Mouse (Mus musculus) midbrain, embryonic 15.5 days (tissue): ENCODE measurements at regions not wholly inside any gene's neighbourhood (a gene's known extent, or its start where the extent isn't known, plus 50 kb on each side); places are given as distances from the start of the nearest gene placed in this dataset.

Experiments used
- ATAC-seq: fragments of 200-750 bp; cut with Nextera tagmentation; replicated peaks from 2 replicates; pipeline ENCODE4 v1.8.0; 2017; ENCODE audit warnings: moderate TSS enrichment
- H3K27ac ChIP-seq: fragments of 300-500 bp; sonication (generic); 2 replicates; pipeline ENCODE4 v1.5.1; 2015; ENCODE audit warnings: mild to moderate bottlenecking, inconsistent platforms
- H3K27me3 ChIP-seq: fragments of 300-500 bp; sonication (generic); replicated peaks from 2 replicates; pipeline ENCODE4 v1.6.1; 2015; ENCODE audit warnings: inconsistent platforms
- H3K36me3 ChIP-seq: fragments of 300-500 bp; sonication (generic); replicated peaks from 2 replicates; pipeline ENCODE4 v1.6.1; 2015; ENCODE audit warnings: inconsistent platforms
- H3K4me1 ChIP-seq: fragments of 300-500 bp; sonication (generic); 2 replicates; pipeline ENCODE4 v1.6.1; 2015; ENCODE audit warnings: inconsistent platforms
- H3K4me2 ChIP-seq: fragments of 300-500 bp; sonication (generic); 2 replicates; pipeline ENCODE4 v1.6.1; 2015; ENCODE audit warnings: inconsistent platforms, mild to moderate bottlenecking, moderate library complexity
- H3K4me3 ChIP-seq: fragments of 300-500 bp; sonication (generic); 2 replicates; pipeline ENCODE4 v1.5.1; 2015; ENCODE audit warnings: mild to moderate bottlenecking, inconsistent platforms
- H3K9ac ChIP-seq: fragments of 300-500 bp; sonication (generic); 2 replicates; pipeline ENCODE4 v1.6.1; 2015; ENCODE audit warnings: mild to moderate bottlenecking, inconsistent platforms
- H3K9me3 ChIP-seq: fragments of 300-500 bp; sonication (generic); 2 replicates; pipeline ENCODE4 v1.6.1; 2016; ENCODE audit warnings: inconsistent platforms
- WGBS: fragments of 180-500 bp; shearing (Covaris S2); methylation state at CpG from one replicate; pipeline ENCODE4 v1.1.7; 2015; ENCODE audit warnings: mixed read lengths; 5-methylcytosine and 5-hydroxymethylcytosine counted together

- Histone ChIP-seq H3K4me1 (no peaks in the 10 kb centered on the region), H3K27me3 (no peaks in the 10 kb centered on the region), H3K9ac (no peak overlapping the region), H3K36me3 (no peaks in the 10 kb centered on the region), H3K4me3 (no peak overlapping the region), H3K4me2 (no peak overlapping the region), H3K27ac (no peak overlapping the region), H3K9me3 (no peaks in the 10 kb centered on the region)
- WGBS = 84% methylated on average over 5 of the region's 5 CpGs
- no peak for ATAC-seq
Observed at GRCm38 (mm10) chr3:137190489-137190888, 150.4 kb upstream of the Emcn start.

- H3K4me1 ChIP-seq = no peaks in the 10 kb centered on the region
- no peak for ATAC-seq
- H3K36me3 ChIP-seq = no peaks in the 10 kb centered on the region
- no peak overlapping the region for H3K27ac ChIP-seq
- H3K9ac ChIP-seq = no peak overlapping the region
- H3K4me2 ChIP-seq = no peak overlapping the region
- WGBS = 87% methylated on average over 4 of the region's 4 CpGs
- H3K27me3 ChIP-seq = no peaks in the 10 kb centered on the region
- H3K4me3 ChIP-seq = no peak overlapping the region
- no peaks in the 10 kb centered on the region for H3K9me3 ChIP-seq
Observed at GRCm38 (mm10) chr3:137191009-137191408, 149.9 kb upstream of the Emcn start.

- no peak for ATAC-seq
- Histone ChIP-seq H3K9ac (no peak overlapping the region), H3K4me3 (no peak overlapping the region), H3K4me2 (no peak overlapping the region), H3K9me3 (no peaks in the 10 kb centered on the region), H3K27ac (no peak overlapping the region), H3K27me3 (no peaks in the 10 kb centered on the region), H3K36me3 (no peaks in the 10 kb centered on the region), H3K4me1 (no peaks in the 10 kb centered on the region)
- 73% methylated on average over 1 of the region's 1 CpGs for WGBS
Observed at GRCm38 (mm10) chr3:137193873-137194272, 147.0 kb upstream of the Emcn start.

GRCm38 (mm10) chr3:137211667-137212066, 129.2 kb upstream of the Emcn start:
- no peak for ATAC-seq
- 65% methylated on average over 3 of the region's 3 CpGs for WGBS

GRCm38 (mm10) chr3:137216036-137216435, 124.8 kb upstream of the Emcn start:
- Histone ChIP-seq H3K4me3 (no peak overlapping the region), H3K9me3 (no peaks in the 10 kb centered on the region), H3K27me3 (no peaks in the 10 kb centered on the region), H3K36me3 (no peaks in the 10 kb centered on the region), H3K27ac (no peak overlapping the region), H3K4me1 (no peaks in the 10 kb centered on the region), H3K4me2 (no peak overlapping the region), H3K9ac (no peak overlapping the region)
- WGBS = 87% methylated on average over 1 of the region's 1 CpGs
- no peak for ATAC-seq

More at GRCm38 (mm10) chr3:137211667-137212066, 129.2 kb upstream of the Emcn start:
- Histone ChIP-seq H3K4me1 (no peaks in the 10 kb centered on the region), H3K36me3 (no peaks in the 10 kb centered on the region), H3K27me3 (no peaks in the 10 kb centered on the region), H3K27ac (no peak overlapping the region), H3K4me2 (no peak overlapping the region), H3K9me3 (no peaks in the 10 kb centered on the region), H3K9ac (no peak overlapping the region), H3K4me3 (no peak overlapping the region)

- no peak overlapping the region for H3K27ac ChIP-seq
- H3K9me3 ChIP-seq = no peaks in the 10 kb centered on the region
- no peak overlapping the region for H3K4me2 ChIP-seq
- no peaks in the 10 kb centered on the region for H3K27me3 ChIP-seq
- H3K36me3 ChIP-seq = no peaks in the 10 kb centered on the region
- no peak overlapping the region for H3K4me3 ChIP-seq
- ATAC-seq = no peak
- H3K4me1 ChIP-seq = no peaks in the 10 kb centered on the region
- H3K9ac ChIP-seq = no peak overlapping the region
Observed at GRCm38 (mm10) chr3:137217245-137217644, 123.6 kb upstream of the Emcn start.

GRCm38 (mm10) chr3:137217926-137218325, 122.9 kb upstream of the Emcn start:
- Histone ChIP-seq H3K9ac (no peak overlapping the region), H3K27ac (no peak overlapping the region), H3K9me3 (no peaks in the 10 kb centered on the region), H3K4me3 (no peak overlapping the region), H3K36me3 (no peaks in the 10 kb centered on the region), H3K4me2 (no peak overlapping the region), H3K4me1 (no peaks in the 10 kb centered on the region), H3K27me3 (no peaks in the 10 kb centered on the region)
- ATAC-seq = no peak
- WGBS = 97% methylated on average over 5 of the region's 5 CpGs

GRCm38 (mm10) chr3:137226151-137226550, 114.7 kb upstream of the Emcn start:
- H3K36me3 ChIP-seq = no peaks in the 10 kb centered on the region
- no peaks in the 10 kb centered on the region for H3K9me3 ChIP-seq
- no peak overlapping the region for H3K4me3 ChIP-seq
- ATAC-seq = no peak
- H3K4me1 ChIP-seq = no peaks in the 10 kb centered on the region
- no peaks in the 10 kb centered on the region for H3K27me3 ChIP-seq
- no peak overlapping the region for H3K9ac ChIP-seq
- WGBS = 100% methylated on average over 1 of the region's 1 CpGs
- no peak overlapping the region for H3K27ac ChIP-seq
- no peak overlapping the region for H3K4me2 ChIP-seq

GRCm38 (mm10) chr3:137227122-137227838, 113.6 kb upstream of the Emcn start:
- WGBS = 71% methylated on average over 5 of the region's 5 CpGs
- Histone ChIP-seq H3K27ac (no peak overlapping the region), H3K27me3 (no peaks in the 10 kb centered on the region), H3K9ac (no peak overlapping the region), H3K4me2 (no peak overlapping the region), H3K4me3 (no peak overlapping the region), H3K4me1 (no peaks in the 10 kb centered on the region), H3K36me3 (no peaks in the 10 kb centered on the region), H3K9me3 (no peaks in the 10 kb centered on the region)
- ATAC-seq = no peak

GRCm38 (mm10) chr3:137228416-137228815, 112.5 kb upstream of the Emcn start:
- 88% methylated on average over 5 of the region's 5 CpGs for WGBS
- H3K27ac ChIP-seq = no peak overlapping the region
- H3K4me2 ChIP-seq = no peak overlapping the region
- H3K9me3 ChIP-seq = no peaks in the 10 kb centered on the region
- ATAC-seq = no peak
- no peaks in the 10 kb centered on the region for H3K27me3 ChIP-seq
- no peaks in the 10 kb centered on the region for H3K4me1 ChIP-seq
- no peaks in the 10 kb centered on the region for H3K36me3 ChIP-seq
- no peak overlapping the region for H3K9ac ChIP-seq
- H3K4me3 ChIP-seq = no peak overlapping the region

- no peak for ATAC-seq
- no peak overlapping the region for H3K27ac ChIP-seq
- H3K4me1 ChIP-seq = no peaks in the 10 kb centered on the region
- no peaks in the 10 kb centered on the region for H3K27me3 ChIP-seq
- H3K4me2 ChIP-seq = no peak overlapping the region
- no peak overlapping the region for H3K9ac ChIP-seq
- H3K4me3 ChIP-seq = no peak overlapping the region
- H3K9me3 ChIP-seq = no peaks in the 10 kb centered on the region
- H3K36me3 ChIP-seq = no peaks in the 10 kb centered on the region
- WGBS = 61% methylated on average over 1 of the region's 1 CpGs
Observed at GRCm38 (mm10) chr3:137242877-137243276, 98.0 kb upstream of the Emcn start.

GRCm38 (mm10) chr3:137263907-137264306, 77.0 kb upstream of the Emcn start:
- H3K4me3 ChIP-seq = no peak overlapping the region
- WGBS = 95% methylated on average over 4 of the region's 4 CpGs

GRCm38 (mm10) chr3:137267752-137268151, 73.1 kb upstream of the Emcn start:
- Histone ChIP-seq H3K4me3 (no peak overlapping the region), H3K36me3 (no peaks in the 10 kb centered on the region), H3K4me1 (no peaks in the 10 kb centered on the region), H3K27ac (no peak overlapping the region), H3K9me3 (no peaks in the 10 kb centered on the region), H3K27me3 (no peaks in the 10 kb centered on the region), H3K4me2 (no peak overlapping the region), H3K9ac (no peak overlapping the region)
- 84% methylated on average over 1 of the region's 1 CpGs for WGBS
- no peak for ATAC-seq

More at GRCm38 (mm10) chr3:137263907-137264306, 77.0 kb upstream of the Emcn start:
- H3K4me2 ChIP-seq = no peak overlapping the region
- no peak for ATAC-seq
- no peak overlapping the region for H3K9ac ChIP-seq
- no peaks in the 10 kb centered on the region for H3K9me3 ChIP-seq
- no peak overlapping the region for H3K27ac ChIP-seq
- H3K4me1 ChIP-seq = no peaks in the 10 kb centered on the region
- no peaks in the 10 kb centered on the region for H3K36me3 ChIP-seq
- H3K27me3 ChIP-seq = no peaks in the 10 kb centered on the region
